Mouse (Mus musculus) adipocyte (in vitro differentiated cells): ENCODE measurements around the gene Poldip3.
A peak's percentile ranks its signal among the peaks of the same experiment; 100 is the strongest.
"Not testable (repeated sequence)": the region's sequence is repeated elsewhere in the genome, so short reads cannot be mapped to it uniquely, and the experiment has no call there.

ENCODE experiments used
- DNase-seq: peaks from one replicate; pipeline ENCODE4 v3.0.0-alpha.2; 2016; ENCODE audit warnings: low spot score

Gene Poldip3

GRCm38 (mm10) chr15:83127037-83127436, 22.1 kb downstream of the Poldip3 start:
- DNase-seq, result not testable (repeated sequence)

GRCm38 (mm10) chr15:83126582-83126981, 22.6 kb downstream of the Poldip3 start:
- no peak for DNase-seq

DNA sequence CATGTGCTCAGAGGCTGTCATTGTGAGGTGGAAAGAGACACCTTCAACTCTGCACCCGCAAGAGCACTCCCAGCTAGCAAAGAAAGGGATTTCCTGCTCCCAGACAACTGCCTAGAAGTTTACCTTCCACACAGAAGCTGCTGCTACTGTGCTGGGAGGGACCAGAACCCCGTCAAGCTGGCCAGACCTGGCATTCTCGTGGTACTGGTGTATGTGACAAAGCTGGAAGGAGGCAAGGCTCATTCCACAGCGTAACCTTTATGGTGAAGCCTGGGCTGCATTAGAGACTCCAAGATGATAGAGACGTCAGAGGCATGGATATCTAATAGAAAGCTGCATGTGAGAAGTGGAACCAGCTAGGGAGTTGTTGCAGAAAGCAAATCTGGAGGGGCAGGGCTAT, 24.6 kb downstream of the Poldip3 start:
- no peak for DNase-seq

DNA sequence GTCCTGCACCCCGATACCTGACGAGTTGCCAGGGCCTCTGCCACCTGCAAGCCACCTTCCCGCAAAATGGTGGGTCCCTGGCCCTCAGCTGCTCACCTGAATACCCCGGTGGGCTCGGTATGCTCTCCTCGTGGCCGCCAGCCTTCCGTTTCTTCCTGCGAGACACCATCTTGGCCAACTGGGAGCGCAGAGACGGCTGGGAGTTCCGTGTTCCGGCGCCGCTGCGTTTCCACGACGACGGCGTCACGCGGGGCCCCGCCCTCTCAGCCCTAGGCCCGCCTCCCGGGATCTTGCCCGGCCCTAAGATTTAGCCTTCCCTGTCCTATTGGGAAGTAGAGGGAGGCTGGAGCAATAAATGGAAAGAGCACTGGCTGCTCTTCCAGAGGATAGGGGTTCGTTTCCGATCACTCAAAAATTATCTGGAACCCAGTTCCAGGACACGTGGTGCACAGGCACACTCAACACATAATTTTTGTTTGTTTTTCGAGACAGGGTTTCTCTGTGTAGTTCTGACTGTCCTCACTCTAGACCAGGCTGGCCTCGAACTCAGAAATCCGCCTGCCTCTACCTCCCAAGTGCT, 26.5 kb downstream of the Poldip3 start, which contains the start of gene Rrp7a:
TSS of gene Rrp7a (minus strand) at position 236 of the 580 bp plus-strand sequence.
- peak; percentile 89 for DNase-seq

GRCm38 (mm10) chr15:83121709-83122565, 27.2 kb downstream of the Poldip3 start:
- DNase-seq, result peak; percentile 34

DNA sequence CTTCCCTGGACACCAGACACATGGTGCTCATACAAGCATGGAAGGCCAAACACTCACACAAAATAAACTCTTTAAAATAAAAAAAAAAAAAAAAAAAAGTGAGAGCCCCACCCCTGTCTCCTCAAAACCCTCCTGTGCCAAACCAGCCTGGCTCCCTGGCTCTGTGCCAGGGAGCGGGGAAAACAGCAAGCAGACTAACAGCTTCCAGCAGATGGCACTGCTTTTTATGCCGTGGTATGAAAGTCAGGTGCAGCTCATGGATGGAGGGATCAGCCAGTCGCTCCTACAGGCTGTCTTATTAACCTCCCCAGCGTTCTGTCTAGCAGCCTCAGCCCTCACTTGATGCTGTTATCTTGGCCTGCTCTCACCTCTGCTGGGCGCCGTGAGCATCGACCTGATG, 30.8 kb downstream of the Poldip3 start:
- DNase-seq, result peak; percentile 74

DNA sequence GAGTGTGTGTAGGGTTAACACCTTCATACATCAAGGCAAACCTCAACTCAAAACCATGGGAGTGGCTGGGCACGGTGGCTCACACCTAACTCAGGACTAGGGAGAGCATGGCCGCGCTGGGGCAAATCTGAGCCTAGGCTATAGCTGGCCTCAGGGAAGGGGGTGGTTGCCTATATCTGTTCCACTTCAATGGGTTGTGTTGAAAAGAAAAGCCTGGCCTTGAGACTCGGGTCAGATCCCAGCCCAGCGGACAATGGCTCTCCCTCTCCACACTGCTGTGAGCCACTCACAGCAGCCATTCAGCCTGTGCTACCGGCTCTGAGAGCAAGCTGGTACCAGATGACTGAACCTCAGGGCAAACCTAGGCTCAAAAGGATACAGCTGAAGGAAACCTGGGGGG, 34.1 kb downstream of the Poldip3 start:
- DNase-seq, result no peak

DNA sequence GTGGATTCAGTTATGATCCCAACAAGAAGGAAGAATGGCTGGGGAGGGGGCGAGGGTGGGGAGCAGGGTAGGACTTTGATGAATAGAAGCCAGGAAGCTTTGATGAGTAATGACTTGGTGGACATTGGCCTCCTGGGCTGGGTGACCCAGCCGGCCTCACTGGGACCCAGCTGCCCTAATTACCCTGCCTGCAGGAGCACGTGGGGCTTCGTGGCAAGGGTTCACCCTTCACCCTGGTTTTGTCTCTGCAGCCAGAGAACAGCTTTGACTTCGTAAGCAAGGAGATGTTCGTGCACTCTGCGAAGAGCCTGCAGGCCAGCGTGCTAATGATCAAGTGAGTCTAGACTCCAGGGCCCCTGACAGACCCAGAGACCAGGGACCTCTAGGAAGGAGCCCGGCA, 35.1 kb downstream of the Poldip3 start:
- no peak for DNase-seq

DNA sequence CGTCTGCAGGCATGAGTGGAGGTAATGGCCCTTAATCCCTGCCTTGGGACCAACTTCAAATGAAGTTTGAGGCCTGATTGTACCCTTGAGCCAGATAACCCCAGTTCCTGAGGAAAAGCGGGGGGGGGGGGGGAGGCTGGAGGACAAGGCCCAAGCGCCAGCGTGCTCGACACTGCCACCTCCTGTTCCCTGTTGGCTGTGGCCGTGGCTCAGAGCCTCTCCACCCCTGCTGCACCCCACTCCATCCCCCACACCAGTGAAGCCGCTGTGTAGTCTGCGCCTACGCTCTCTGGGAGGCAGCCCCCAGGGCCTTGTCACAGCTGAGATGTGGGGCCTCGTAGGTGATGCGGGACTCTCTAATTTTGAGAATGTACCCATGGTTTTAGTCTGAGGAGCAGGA, 36.3 kb downstream of the Poldip3 start:
- DNase-seq, result peak; percentile 61

DNA sequence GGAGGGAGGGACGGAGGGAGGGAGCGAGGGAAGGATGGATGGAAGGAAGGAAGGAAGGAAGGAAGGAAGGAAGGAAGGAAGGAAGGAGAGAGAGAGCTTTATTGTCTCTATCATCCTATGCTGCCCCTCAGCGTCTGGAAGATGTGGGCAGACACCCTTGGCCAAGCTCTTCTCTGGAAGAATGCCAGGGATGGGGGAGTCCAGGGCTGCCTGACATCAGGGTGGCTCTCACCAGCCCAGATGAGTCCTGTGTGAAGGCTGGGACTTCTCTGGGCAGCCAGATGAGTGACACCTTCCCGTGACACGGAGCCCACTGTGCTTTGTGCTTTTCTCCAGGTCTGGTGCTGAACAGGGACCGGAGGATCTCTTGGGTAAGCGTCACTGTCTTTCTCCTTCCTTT, 37.3 kb downstream of the Poldip3 start:
- no peak for DNase-seq

- no peak for DNase-seq
Observed at GRCm38 (mm10) chr15:83111290-83111689, 37.9 kb downstream of the Poldip3 start.

DNA sequence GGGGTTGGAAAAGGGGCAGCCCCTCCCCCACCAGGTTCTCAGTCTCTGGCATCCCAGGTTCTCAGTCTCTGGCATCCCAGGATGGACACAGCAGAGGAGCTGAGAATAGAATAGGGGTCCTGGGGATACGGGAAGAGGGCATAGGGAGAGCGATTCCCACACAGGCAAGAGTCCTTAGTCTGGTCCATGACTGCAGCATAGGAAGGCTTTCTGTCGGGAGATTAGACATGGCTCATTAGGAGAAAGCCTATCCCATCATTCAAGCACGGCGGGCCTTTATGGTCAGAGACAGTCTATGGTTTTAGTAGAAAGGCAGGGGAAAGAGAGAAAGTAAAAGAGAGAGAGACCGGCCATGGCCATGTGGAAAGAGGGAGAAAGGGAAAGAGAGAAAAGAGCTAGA, 41.4 kb downstream of the Poldip3 start:
- no peak for DNase-seq

DNA sequence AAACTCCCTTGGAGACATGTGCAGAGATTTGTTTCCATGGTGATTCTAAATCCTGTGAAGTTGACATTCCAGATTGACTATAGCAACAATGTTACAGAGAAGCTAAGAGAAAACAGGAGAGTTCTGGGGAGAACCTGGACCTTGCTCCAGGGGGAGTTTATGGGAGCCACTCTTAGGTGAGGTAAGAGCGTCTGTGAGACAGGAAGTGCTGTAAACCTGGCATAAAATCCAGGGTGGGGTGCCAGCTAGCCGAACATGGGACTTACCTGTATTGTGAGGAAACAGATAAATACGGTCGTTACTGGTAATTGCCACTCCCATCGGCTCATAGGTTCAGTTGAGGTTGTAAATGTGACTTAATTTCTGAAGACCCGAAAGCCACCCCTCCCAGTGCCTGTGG, 42.8 kb downstream of the Poldip3 start:
- DNase-seq, result no peak

DNA sequence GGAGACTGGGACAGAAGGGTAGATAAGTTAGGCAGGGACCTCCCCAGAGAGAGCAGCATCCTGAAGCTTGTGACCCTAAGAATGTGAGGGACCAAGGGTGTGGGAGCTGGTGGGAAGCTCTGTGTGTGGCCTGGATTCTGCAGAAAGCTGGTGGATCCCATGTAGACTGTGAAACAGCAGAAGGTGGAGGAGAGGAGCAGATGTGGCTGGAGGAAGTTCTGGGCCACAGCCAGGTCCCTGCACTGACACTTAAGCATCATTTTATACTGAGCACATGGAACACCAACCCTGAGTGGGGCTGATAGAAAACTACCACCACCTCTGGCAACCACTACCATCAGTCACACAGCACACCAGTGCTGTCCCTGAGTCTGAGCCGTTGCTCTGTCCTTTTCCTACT, 46.1 kb downstream of the Poldip3 start:
- no peak for DNase-seq

- no peak for DNase-seq
Observed at GRCm38 (mm10) chr15:83100332-83100662, 48.9 kb downstream of the Poldip3 start.

GRCm38 (mm10) chr15:83099533-83100331, 49.5 kb downstream of the Poldip3 start:
- peak; percentile 92 for DNase-seq

- DNase-seq, result no peak
Observed at GRCm38 (mm10) chr15:83095950-83096349, 53.2 kb downstream of the Poldip3 start.

- DNase-seq, result peak; percentile 93
Observed at GRCm38 (mm10) chr15:83093687-83094086, 55.5 kb downstream of the Poldip3 start.

DNA sequence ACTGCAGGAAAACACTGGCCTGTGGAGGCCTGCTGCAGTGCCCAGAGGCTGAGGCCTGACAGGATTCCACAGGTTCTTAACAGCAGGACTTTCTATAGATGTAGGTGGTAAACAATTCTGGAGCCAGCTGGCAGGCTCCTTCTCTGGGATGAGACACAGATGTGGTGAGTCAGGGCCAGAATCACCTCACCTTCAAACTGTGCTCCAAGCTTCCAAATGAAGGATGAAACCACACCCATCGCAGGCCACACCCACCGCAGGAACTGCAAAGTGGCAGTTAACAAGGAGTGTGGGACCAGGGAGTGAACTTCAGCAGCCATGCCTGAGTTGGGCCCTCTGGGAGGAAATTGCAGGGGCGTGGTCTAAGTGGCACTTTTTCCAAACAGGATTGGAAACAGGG, 58.3 kb downstream of the Poldip3 start:
- DNase-seq, result no peak

- DNase-seq, result no peak
Observed at GRCm38 (mm10) chr15:83089429-83089605, 59.9 kb downstream of the Poldip3 start, which contains the start of gene Serhl. Gene Serhl (plus strand): TSS chr15:83089506.

GRCm38 (mm10) chr15:83088495-83089428, 60.4 kb downstream of the Poldip3 start:
- DNase-seq, result no peak
